Mouse (Mus musculus) stomach, embryonic 14.5 days (tissue): ENCODE measurements around the gene Gm765. TPM values are rescaled to one million over a fixed set of nuclear protein-coding genes. Genes with fewer than 3 reads are reported as not detected.

Source experiments
- ATAC-seq: fragments of 200-750 bp; cut with Nextera tagmentation; 2 replicates; pipeline ENCODE4 v1.8.0; 2017; ENCODE audit warnings: low read depth, moderate TSS enrichment; ENCODE audit not compliant: insufficient number of reproducible peaks, insufficient read depth, low FRiP score
- H3K27ac ChIP-seq: fragments of 300-500 bp; sonication (generic); 2 replicates; pipeline ENCODE4 v1.5.1; 2014; ENCODE audit warnings: mild to moderate bottlenecking, low read length, moderate library complexity, mixed read lengths
- H3K27me3 ChIP-seq: fragments of 300-500 bp; sonication (generic); 2 replicates; pipeline ENCODE4 v1.6.1; 2014; ENCODE audit warnings: low read length, control low read depth, mixed read lengths; ENCODE audit not compliant: control insufficient read depth, insufficient read depth
- H3K36me3 ChIP-seq: fragments of 300-500 bp; sonication (generic); 2 replicates; pipeline ENCODE4 v1.6.1; 2014; ENCODE audit warnings: mild to moderate bottlenecking, control low read depth, low read length, moderate library complexity, mixed read lengths; ENCODE audit not compliant: control insufficient read depth, insufficient read depth
- H3K4me1 ChIP-seq: fragments of 300-500 bp; sonication (generic); 2 replicates; pipeline ENCODE4 v1.6.1; 2014; ENCODE audit warnings: low read length, control low read depth, mixed read lengths; ENCODE audit not compliant: control insufficient read depth, insufficient read depth
- H3K4me2 ChIP-seq: fragments of 300-500 bp; sonication (generic); replicated peaks from 2 replicates; pipeline ENCODE4 v1.6.1; 2014; ENCODE audit warnings: low read depth, low read length, control low read depth
- H3K4me3 ChIP-seq: fragments of 300-500 bp; sonication (generic); 2 replicates; pipeline ENCODE4 v1.5.1; 2014; ENCODE audit warnings: low read depth, low read length, control low read depth
- H3K9ac ChIP-seq: fragments of 300-500 bp; sonication (generic); replicated peaks from 2 replicates; pipeline ENCODE4 v1.6.1; 2014; ENCODE audit warnings: low read depth, mild to moderate bottlenecking, control low read depth, low read length, moderate library complexity, mixed read lengths
- H3K9me3 ChIP-seq: fragments of 300-500 bp; sonication (generic); 2 replicates; pipeline ENCODE4 v1.6.1; 2016; ENCODE audit warnings: low read depth, low read length, control low read depth; ENCODE audit not compliant: control insufficient read depth
- WGBS: fragments of 180-500 bp; shearing (Covaris S2); extraction: QIAGEN DNeasy Blood & Tissue Kit; methylation state at CpG from one replicate; pipeline ENCODE4 v1.1.7; 2014; 5-methylcytosine and 5-hydroxymethylcytosine counted together
- polyA plus RNA-seq: library from polyadenylated mRNA; unstranded; fragments of >200 nt; fragmentation: Nextera tagmentation; extraction: Ambion mirVana; gene quantifications from 2 replicates; pipeline ENCODE4 v1.2.1, GENCODE M21; 2014

Gene Gm765
- polyA plus RNA-seq, 1 experiment from 2014 or later: not detected

DNA sequence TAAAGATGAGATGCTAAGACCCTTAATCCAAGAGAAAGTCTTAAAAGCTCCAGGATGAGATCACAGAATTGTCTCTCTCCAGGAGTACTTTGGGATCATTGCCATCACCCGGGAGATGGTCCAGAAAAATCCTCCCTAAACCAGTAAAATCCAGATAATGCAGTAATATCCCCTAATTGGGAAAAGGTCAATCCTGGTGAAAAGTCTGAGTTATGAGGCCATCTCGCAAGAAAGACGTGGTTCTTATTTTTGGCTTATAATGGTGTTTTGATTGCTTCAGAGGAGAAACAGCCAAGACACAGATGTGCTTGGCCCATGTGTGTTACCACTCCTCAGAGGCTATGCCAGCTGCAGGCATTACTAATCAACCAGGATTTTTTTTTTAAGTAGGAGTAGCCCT, 34.9 kb downstream of the Gm765 start:
- Histone ChIP-seq H3K27me3 (no peaks in the 10 kb centered on the region), H3K9ac (no peak overlapping the region), H3K4me2 (no peak overlapping the region), H3K27ac (no peak overlapping the region), H3K36me3 (no peaks in the 10 kb centered on the region), H3K9me3 (no peaks in the 10 kb centered on the region), H3K4me3 (no peak overlapping the region), H3K4me1 (no peaks in the 10 kb centered on the region)
- 64% methylated on average over 3 of the region's 3 CpGs for WGBS
- ATAC-seq: no peak

DNA sequence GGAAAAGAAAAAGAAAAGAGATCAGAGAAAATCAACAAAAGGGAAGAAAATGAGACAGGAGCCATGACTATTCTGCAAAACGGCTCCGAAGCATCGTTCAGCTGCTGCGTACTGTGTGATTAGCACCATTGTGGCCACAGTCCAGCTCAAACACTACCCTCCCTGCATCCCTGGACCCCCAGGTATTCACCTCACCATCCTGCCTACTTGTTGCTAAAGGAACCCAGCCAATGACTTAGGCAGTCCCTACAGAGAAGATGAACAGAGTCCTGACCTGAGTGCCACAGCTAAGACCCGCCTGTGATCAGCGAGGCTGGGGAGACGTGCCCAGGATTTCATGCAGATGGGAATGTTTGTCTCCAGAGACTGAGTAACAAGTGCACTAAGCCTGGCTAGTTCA, 35.4 kb downstream of the Gm765 start:
- H3K27ac ChIP-seq: no peak overlapping the region
- H3K27me3 ChIP-seq: no peaks in the 10 kb centered on the region
- H3K4me1 ChIP-seq: no peaks in the 10 kb centered on the region
- no peak overlapping the region for H3K4me2 ChIP-seq
- no peaks in the 10 kb centered on the region for H3K36me3 ChIP-seq
- no peak overlapping the region for H3K9ac ChIP-seq
- ATAC-seq: no peak
- no peaks in the 10 kb centered on the region for H3K9me3 ChIP-seq
- 71% methylated on average over 7 of the region's 7 CpGs for WGBS
- no peak overlapping the region for H3K4me3 ChIP-seq

DNA sequence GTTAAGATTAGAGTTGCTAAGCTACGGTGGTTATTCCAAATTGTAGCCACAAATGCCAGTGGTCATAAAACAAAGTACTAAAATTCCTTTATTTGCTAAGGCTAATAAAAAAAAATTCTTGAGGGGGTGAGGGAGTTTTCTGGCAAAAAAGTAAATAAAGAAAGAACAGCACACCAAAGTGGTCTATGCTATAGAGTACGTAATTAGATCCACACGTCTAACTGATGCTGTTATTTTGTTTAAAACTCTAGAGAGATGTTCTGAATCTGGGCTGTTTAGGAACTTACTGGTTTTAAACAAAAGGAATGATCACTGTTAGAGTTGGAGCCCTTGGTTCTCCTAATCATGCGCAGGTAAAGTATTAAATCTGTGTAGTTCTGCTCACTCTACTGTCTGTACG, 50.5 kb downstream of the Gm765 start:
- Histone ChIP-seq H3K9ac (no peak overlapping the region), H3K4me1 (no peaks in the 10 kb centered on the region), H3K4me2 (no peak overlapping the region), H3K36me3 (no peaks in the 10 kb centered on the region), H3K9me3 (no peaks in the 10 kb centered on the region), H3K4me3 (no peak overlapping the region), H3K27me3 (no peaks in the 10 kb centered on the region), H3K27ac (no peak overlapping the region)
- 76% methylated on average over 5 of the region's 5 CpGs for WGBS
- ATAC-seq: no peak

DNA sequence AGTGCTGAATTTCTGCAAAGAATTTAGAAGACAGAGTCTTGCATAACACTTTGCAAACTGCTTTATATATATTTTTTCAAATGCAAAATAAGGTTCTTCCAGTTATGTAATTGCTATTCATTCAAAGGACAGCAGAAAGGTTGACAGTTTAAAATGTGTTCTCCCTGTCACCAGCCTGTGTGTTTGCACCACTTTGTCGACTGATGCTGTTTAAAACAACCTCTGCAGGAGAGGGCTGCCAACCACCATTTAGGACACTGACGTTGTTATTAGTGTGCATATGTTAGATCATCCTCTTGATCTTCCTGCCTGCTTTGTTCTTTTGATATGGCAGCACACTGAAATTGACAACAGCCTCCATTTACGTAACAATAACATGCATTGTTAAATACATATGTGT, 54.2 kb downstream of the Gm765 start:
- Histone ChIP-seq H3K9ac (no peak overlapping the region), H3K4me1 (no peaks in the 10 kb centered on the region), H3K36me3 (no peaks in the 10 kb centered on the region), H3K27me3 (no peaks in the 10 kb centered on the region), H3K27ac (no peak overlapping the region), H3K4me3 (no peak overlapping the region), H3K4me2 (no peak overlapping the region), H3K9me3 (no peaks in the 10 kb centered on the region)
- 53% methylated on average over 3 of the region's 3 CpGs for WGBS
- no peak for ATAC-seq

DNA sequence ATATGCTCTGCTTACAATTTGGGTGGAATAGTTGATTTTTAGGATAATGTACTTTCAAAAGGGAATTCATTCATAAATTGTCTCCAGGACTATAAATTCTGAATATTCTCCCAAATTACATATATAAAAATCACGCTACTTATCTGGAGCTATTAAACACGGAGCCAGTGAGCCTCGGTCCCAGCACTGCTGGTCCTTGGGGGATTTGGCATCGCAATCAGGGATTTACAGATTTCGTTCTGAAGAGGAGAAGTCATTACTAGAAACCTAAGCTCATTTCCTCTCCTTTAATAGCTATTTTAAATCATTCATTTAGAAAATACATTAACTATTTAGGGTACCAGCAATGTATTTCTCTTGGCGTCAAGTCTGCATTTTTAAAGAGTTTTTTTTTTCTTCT, 55.0 kb downstream of the Gm765 start:
- Histone ChIP-seq H3K4me3 (no peak overlapping the region), H3K36me3 (no peaks in the 10 kb centered on the region), H3K27ac (no peak overlapping the region), H3K9me3 (no peaks in the 10 kb centered on the region), H3K27me3 (no peaks in the 10 kb centered on the region), H3K9ac (no peak overlapping the region), H3K4me2 (no peak overlapping the region), H3K4me1 (no peaks in the 10 kb centered on the region)
- WGBS: 75% methylated on average over 6 of the region's 6 CpGs
- no peak for ATAC-seq

DNA sequence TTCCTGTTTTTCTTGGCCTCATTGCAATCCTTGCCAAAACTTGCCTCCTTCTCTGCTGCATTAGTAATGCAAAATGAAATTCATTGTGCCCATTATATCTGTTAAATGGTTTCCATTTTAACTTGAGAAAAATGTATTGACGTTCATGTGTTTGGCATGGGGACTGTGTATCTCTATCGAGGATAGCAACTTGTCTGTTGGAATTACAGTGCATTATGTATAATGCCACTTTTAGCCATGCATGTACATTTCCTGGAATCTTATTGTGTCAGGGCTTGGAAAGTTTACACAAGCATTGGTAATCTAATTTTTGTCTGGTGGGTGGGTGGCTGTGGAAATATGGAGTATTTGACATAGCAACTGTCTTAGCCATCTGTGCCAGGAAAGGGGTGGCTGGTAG, 57.4 kb downstream of the Gm765 start:
- no peak overlapping the region for H3K27ac ChIP-seq
- H3K4me3 ChIP-seq: no peak overlapping the region
- H3K9me3 ChIP-seq: no peaks in the 10 kb centered on the region
- no peaks in the 10 kb centered on the region for H3K36me3 ChIP-seq
- no peak for ATAC-seq
- WGBS: 89% methylated on average over 2 of the region's 2 CpGs
- no peak overlapping the region for H3K4me2 ChIP-seq
- H3K4me1 ChIP-seq: no peaks in the 10 kb centered on the region
- no peak overlapping the region for H3K9ac ChIP-seq
- H3K27me3 ChIP-seq: no peaks in the 10 kb centered on the region

DNA sequence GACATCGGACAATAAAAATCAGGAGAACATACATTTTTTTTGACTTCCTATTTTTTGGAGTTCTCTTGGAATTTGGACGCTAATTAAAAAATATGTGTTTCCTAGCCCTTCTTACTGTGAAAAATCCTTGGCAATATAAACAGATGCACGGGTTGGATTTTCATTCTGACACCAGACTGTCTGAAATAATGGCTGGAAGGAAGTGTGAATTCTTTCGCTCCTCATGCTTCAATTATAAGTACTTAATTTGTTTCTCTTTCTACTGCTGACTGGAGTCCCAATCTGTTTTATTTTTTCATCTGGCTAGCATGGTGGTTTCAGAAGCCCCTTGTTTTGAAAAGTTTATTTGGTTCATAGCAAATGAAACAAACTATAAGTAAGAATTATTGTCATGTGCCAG, 59.8 kb downstream of the Gm765 start:
- 76% methylated on average over 4 of the region's 4 CpGs for WGBS
- no peak overlapping the region for H3K9ac ChIP-seq
- ATAC-seq: no peak
- no peaks in the 10 kb centered on the region for H3K4me1 ChIP-seq
- H3K27ac ChIP-seq: no peak overlapping the region
- H3K4me2 ChIP-seq: no peak overlapping the region
- H3K27me3 ChIP-seq: no peaks in the 10 kb centered on the region
- H3K9me3 ChIP-seq: no peaks in the 10 kb centered on the region
- H3K4me3 ChIP-seq: no peak overlapping the region
- H3K36me3 ChIP-seq: no peaks in the 10 kb centered on the region

DNA sequence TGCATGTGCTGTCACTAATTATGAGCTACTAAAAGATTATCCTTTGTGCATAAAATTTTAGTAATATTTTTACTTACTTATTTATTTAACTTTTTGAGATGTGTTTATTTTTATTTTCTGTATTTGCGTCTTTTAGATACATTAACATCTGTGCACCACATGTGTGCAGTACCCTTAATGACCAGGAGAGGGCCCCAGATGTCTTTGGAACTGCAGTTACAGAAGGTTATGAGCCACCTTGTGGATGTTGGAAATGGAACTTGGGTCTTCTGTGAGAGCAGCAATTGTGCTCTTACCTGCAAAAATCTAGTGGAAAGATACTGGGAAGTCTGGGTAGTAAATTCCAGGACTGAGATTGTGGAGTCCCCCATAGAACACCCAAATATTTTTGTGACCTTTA, 71.0 kb downstream of the Gm765 start:
- Histone ChIP-seq H3K4me2 (no peak overlapping the region), H3K9ac (no peak overlapping the region), H3K9me3 (no peaks in the 10 kb centered on the region), H3K27ac (no peak overlapping the region), H3K4me3 (no peak overlapping the region), H3K4me1 (no peaks in the 10 kb centered on the region), H3K27me3 (no peaks in the 10 kb centered on the region), H3K36me3 (no peaks in the 10 kb centered on the region)
- 75% methylated on average over 1 of the region's 1 CpGs for WGBS
- ATAC-seq: no peak

DNA sequence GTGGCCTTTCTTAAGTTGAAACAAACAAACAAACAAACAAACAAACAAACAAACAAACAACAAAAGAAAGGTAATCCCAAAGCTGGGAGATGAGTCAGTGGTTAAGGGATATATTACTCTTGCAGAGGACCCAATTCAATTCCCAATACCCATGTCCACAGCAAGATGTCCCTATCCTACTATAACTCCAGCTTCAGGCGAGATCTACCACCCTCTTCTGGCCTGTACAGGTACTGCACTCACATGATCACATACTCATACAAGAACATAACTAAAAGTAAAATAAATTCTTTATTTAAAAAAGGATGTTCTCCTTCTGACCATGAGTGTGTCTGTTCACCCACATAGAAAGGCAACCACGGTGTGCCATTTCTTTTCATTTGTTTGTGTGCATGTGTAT, 79.6 kb downstream of the Gm765 start:
- Histone ChIP-seq H3K27me3 (no peaks in the 10 kb centered on the region), H3K36me3 (no peaks in the 10 kb centered on the region), H3K4me2 (no peak overlapping the region), H3K4me1 (no peaks in the 10 kb centered on the region), H3K9ac (no peak overlapping the region), H3K4me3 (no peak overlapping the region), H3K27ac (no peak overlapping the region), H3K9me3 (peaks cover 5% of the 10 kb centered on the region; the same call in 1 of the 2 replicates)
- no peak for ATAC-seq
- 70% methylated on average over 2 of the region's 2 CpGs for WGBS
